Mouse (Mus musculus): ENCODE results near the gene Cd300lg. TPM values are rescaled to one million over a fixed set of nuclear protein-coding genes. Genes with fewer than 3 reads are reported as not detected.

Cd300lg gene
- polyA plus RNA-seq, 1 experiment, result not detected

DNA sequence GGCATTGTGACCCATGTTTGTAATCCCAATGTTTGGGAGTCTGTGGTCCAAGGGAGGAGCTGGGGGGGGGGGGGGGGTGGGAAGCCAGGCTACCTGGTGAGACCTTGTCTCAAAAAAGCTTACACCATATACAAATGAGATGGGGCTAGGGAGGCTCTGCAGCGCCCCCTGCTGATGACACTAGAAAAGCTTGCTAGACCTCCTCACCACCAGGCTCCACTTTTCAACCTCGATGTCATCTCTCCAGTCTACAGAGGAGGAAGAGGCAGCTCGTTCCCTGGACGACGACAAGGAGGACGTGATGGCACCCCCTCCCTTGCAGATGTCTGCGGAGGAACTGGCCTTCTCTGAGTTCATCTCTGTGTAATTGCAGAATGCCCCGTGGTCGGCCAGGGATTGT, 12.5 kb downstream of the Cd300lg start:
- H3K9me3 ChIP-seq (replicated peaks; ENCODE audit: control insufficient read depth, insufficient read depth, low read length, poor library complexity, severe bottlenecking), result no peaks in the 10 kb centered on the region
- no peak overlapping the region for H3K9ac ChIP-seq (ENCODE audit: low read depth, poor library complexity, severe bottlenecking)
- H3K4me1 ChIP-seq (ENCODE audit: control insufficient read depth, insufficient read depth, low read length), result no peaks in the 10 kb centered on the region
- no peak overlapping the region for H3K4me3 ChIP-seq (ENCODE audit: low read depth, low read length)
- no peaks in the 10 kb centered on the region for H3K36me3 ChIP-seq (ENCODE audit: control insufficient read depth, insufficient read depth, low read length, poor library complexity, severe bottlenecking)
- TF ChIP-seq CTCF (IDR thresholded peaks at IDR 0.05; ENCODE audit: low read depth, low read length) (peak; percentile 71), POLR2A (IDR thresholded peaks at IDR 0.05; ENCODE audit: insufficient read depth, low read length) (no peak)
- H3K27ac ChIP-seq (ENCODE audit: insufficient read depth, low read length), result no peak overlapping the region
- no peaks in the 10 kb centered on the region for H3K27me3 ChIP-seq (ENCODE audit: control insufficient read depth, insufficient read depth, low read length, poor library complexity, severe bottlenecking)

DNA sequence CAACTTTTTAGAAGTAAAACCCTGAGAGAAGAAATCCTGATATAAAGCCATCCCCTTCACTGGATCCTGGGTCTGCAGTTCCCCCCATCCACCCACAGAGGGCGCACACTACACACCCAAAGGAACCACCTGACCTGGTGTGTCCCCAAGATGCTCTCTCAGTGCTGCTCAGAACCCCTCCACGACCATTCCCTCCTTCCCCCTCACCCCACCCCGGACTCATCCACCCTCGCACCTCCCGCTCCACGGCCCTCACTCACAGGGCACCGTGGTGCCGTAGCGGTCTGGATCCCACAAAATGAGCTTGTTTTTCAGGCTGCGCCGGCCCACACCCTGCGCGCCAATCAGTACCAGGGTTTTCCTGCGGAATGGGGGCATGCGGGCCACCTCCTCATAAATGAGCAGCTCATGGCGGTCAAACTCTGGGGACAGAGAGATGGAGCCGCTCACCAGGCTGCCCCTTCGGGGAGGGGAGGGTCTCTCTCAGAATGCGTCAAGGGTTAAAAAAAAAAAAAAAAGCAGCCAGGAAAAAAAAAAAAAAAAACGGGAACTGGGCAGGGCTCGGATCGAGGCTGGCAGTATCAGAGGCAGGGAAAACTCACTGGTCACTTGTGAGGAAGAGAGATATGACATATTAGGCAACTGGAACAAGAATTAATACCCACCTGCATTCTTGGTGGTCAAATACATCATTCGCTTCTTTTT, 20.1 kb downstream of the Cd300lg start:
- no peaks in the 10 kb centered on the region for H3K27me3 ChIP-seq (ENCODE audit: control insufficient read depth, insufficient read depth, low read length, poor library complexity, severe bottlenecking)

GRCm38 (mm10) chr11:102061941-102062473, 20.7 kb downstream of the Cd300lg start:
- H3K4me3 ChIP-seq (ENCODE audit: low read depth, low read length), result peak overlapping the region; percentile 10; the same call in 1 of the 2 replicates
- H3K4me1 ChIP-seq (ENCODE audit: control insufficient read depth, insufficient read depth, low read length), result no peaks in the 10 kb centered on the region
- TF ChIP-seq EP300 (IDR thresholded peaks at IDR 0.05; ENCODE audit: insufficient read depth, low read depth, low read length), result no peak
- TF ChIP-seq CTCF (IDR thresholded peaks at IDR 0.05; ENCODE audit: low read depth, low read length), result no peak
- no peak for TF ChIP-seq POLR2A (IDR thresholded peaks at IDR 0.05; ENCODE audit: insufficient read depth, low read length)
- H3K27ac ChIP-seq (ENCODE audit: insufficient read depth, low read length), result no peak overlapping the region
- no peaks in the 10 kb centered on the region for H3K36me3 ChIP-seq (ENCODE audit: control insufficient read depth, insufficient read depth, low read length, poor library complexity, severe bottlenecking)
- no peak overlapping the region for H3K9ac ChIP-seq (ENCODE audit: low read depth, poor library complexity, severe bottlenecking)
- no peaks in the 10 kb centered on the region for H3K27me3 ChIP-seq (ENCODE audit: control insufficient read depth, insufficient read depth, low read length, poor library complexity, severe bottlenecking)
- H3K9me3 ChIP-seq (replicated peaks; ENCODE audit: control insufficient read depth, insufficient read depth, low read length, poor library complexity, severe bottlenecking), result no peaks in the 10 kb centered on the region

More for the DNA sequence above, 20.1 kb downstream of the Cd300lg start:
- H3K4me3 ChIP-seq (ENCODE audit: low read depth, low read length), result peak overlapping the region; percentile 50
- no peaks in the 10 kb centered on the region for H3K9me3 ChIP-seq (replicated peaks; ENCODE audit: control insufficient read depth, insufficient read depth, low read length, poor library complexity, severe bottlenecking)
- H3K9ac ChIP-seq (ENCODE audit: low read depth, poor library complexity, severe bottlenecking), result peak overlapping the region; percentile 3; the same call in 1 of the 2 replicates
- H3K27ac ChIP-seq (ENCODE audit: insufficient read depth, low read length), result no peak overlapping the region
- no peaks in the 10 kb centered on the region for H3K4me1 ChIP-seq (ENCODE audit: control insufficient read depth, insufficient read depth, low read length)
- H3K36me3 ChIP-seq (ENCODE audit: control insufficient read depth, insufficient read depth, low read length, poor library complexity, severe bottlenecking), result no peaks in the 10 kb centered on the region
- TF ChIP-seq EP300 (IDR thresholded peaks at IDR 0.05; ENCODE audit: insufficient read depth, low read depth, low read length), result no peak
- peak; percentile 89 for TF ChIP-seq CTCF (IDR thresholded peaks at IDR 0.05; ENCODE audit: low read depth, low read length)

DNA sequence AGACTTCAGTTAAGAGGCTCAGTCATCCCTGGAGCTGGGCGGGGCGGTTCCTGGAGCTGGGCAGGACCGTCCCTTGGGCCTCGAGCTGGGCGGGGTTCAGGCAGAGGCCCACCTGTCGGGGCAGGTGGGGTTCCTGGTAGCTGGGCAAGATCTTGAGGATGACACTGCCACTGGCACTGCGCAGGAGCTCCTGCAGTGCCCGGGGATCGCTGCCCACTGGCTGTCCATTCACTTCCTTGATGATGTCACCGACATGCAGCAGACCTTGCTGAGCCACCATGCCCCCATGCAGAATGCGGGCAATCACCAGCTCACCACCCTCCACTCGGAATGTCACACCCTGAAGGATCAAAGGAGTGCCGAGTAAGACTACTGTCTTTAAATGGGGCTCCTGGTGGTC, 21.8 kb downstream of the Cd300lg start:
- H3K9ac ChIP-seq (ENCODE audit: low read depth, poor library complexity, severe bottlenecking), result no peak overlapping the region
- H3K36me3 ChIP-seq (ENCODE audit: control insufficient read depth, insufficient read depth, low read length, poor library complexity, severe bottlenecking), result no peaks in the 10 kb centered on the region
- no peaks in the 10 kb centered on the region for H3K4me1 ChIP-seq (ENCODE audit: control insufficient read depth, insufficient read depth, low read length)
- no peak overlapping the region for H3K27ac ChIP-seq (ENCODE audit: insufficient read depth, low read length)
- H3K4me3 ChIP-seq (ENCODE audit: low read depth, low read length), result no peak overlapping the region
- H3K27me3 ChIP-seq (ENCODE audit: control insufficient read depth, insufficient read depth, low read length, poor library complexity, severe bottlenecking), result no peaks in the 10 kb centered on the region
- TF ChIP-seq EP300 (IDR thresholded peaks at IDR 0.05; ENCODE audit: insufficient read depth, low read depth, low read length), result no peak
- TF ChIP-seq POLR2A (IDR thresholded peaks at IDR 0.05; ENCODE audit: insufficient read depth, low read length), result no peak
- no peak for TF ChIP-seq CTCF (IDR thresholded peaks at IDR 0.05; ENCODE audit: low read depth, low read length)
- H3K9me3 ChIP-seq (replicated peaks; ENCODE audit: control insufficient read depth, insufficient read depth, low read length, poor library complexity, severe bottlenecking), result no peaks in the 10 kb centered on the region

GRCm38 (mm10) chr11:102068969-102069368, 27.7 kb downstream of the Cd300lg start:
- no peaks in the 10 kb centered on the region for H3K9me3 ChIP-seq (replicated peaks; ENCODE audit: control insufficient read depth, insufficient read depth, low read length, poor library complexity, severe bottlenecking)
- H3K4me3 ChIP-seq (ENCODE audit: low read depth, low read length), result no peak overlapping the region
- TF ChIP-seq CTCF (IDR thresholded peaks at IDR 0.05; ENCODE audit: low read depth, low read length) (peak; percentile 10), POLR2A (IDR thresholded peaks at IDR 0.05; ENCODE audit: insufficient read depth, low read length) (no peak)
- no peaks in the 10 kb centered on the region for H3K27me3 ChIP-seq (ENCODE audit: control insufficient read depth, insufficient read depth, low read length, poor library complexity, severe bottlenecking)
- H3K4me1 ChIP-seq (ENCODE audit: control insufficient read depth, insufficient read depth, low read length), result peaks cover 3% of the 10 kb centered on the region
- H3K36me3 ChIP-seq (ENCODE audit: control insufficient read depth, insufficient read depth, low read length, poor library complexity, severe bottlenecking), result no peaks in the 10 kb centered on the region
- H3K27ac ChIP-seq (ENCODE audit: insufficient read depth, low read length), result no peak overlapping the region
- no peak overlapping the region for H3K9ac ChIP-seq (ENCODE audit: low read depth, poor library complexity, severe bottlenecking)

DNA sequence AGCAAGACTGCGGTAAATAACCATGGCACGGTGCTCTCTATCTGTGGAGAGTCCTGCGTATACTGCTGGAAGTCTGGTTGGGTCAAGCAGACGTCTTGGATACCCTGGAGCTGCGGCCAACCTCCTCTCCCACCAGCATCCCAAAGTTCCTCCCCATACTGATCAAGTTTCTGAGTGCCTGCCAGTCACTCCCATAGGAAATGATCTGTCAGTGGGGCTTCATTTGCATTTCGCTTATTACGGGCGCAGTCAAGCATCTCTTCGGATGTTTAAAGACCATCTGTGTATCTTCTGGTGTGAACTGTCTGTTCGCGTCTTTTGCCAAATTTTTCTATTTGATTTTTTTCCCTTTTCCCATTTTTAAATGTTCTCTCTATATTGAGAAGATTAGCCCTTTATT, 28.3 kb downstream of the Cd300lg start:
- Histone ChIP-seq H3K27me3 (ENCODE audit: control insufficient read depth, insufficient read depth, low read length, poor library complexity, severe bottlenecking) (no peaks in the 10 kb centered on the region), H3K27ac (ENCODE audit: insufficient read depth, low read length) (no peak overlapping the region), H3K4me1 (ENCODE audit: control insufficient read depth, insufficient read depth, low read length) (peaks cover 3% of the 10 kb centered on the region), H3K9ac (ENCODE audit: low read depth, poor library complexity, severe bottlenecking) (no peak overlapping the region), H3K4me3 (ENCODE audit: low read depth, low read length) (no peak overlapping the region), H3K36me3 (ENCODE audit: control insufficient read depth, insufficient read depth, low read length, poor library complexity, severe bottlenecking) (no peaks in the 10 kb centered on the region), H3K9me3 (replicated peaks; ENCODE audit: control insufficient read depth, insufficient read depth, low read length, poor library complexity, severe bottlenecking) (no peaks in the 10 kb centered on the region)
- no peak for TF ChIP-seq CTCF (IDR thresholded peaks at IDR 0.05; ENCODE audit: low read depth, low read length)
- TF ChIP-seq EP300 (IDR thresholded peaks at IDR 0.05; ENCODE audit: insufficient read depth, low read depth, low read length), result no peak
- no peak for TF ChIP-seq POLR2A (IDR thresholded peaks at IDR 0.05; ENCODE audit: insufficient read depth, low read length)

Data from ES-Bruce4 (cell line).